Mouse (Mus musculus): ENCODE measurements around the gene 4930438A08Rik.

4930438A08Rik gene

GRCm38 (mm10) chr11:58274572-58274971 lies at the start of gene 4930438A08Rik:
Gene 4930438A08Rik, plus strand, starts transcription at chr11:58274799.
- in situ Hi-C loops (cut with MboI; ENCODE audit: low sequenced_read_pairs) = no loop called here

- in situ Hi-C loops (cut with MboI; ENCODE audit: low sequenced_read_pairs) = loop anchor here (25.0 kb wide), 1 partner anchor 412 kb away; the partner anchor contains the start of genes Olfr323 and Trim58
Observed at GRCm38 (mm10) chr11:58224872-58225271, 49.7 kb upstream of the 4930438A08Rik start.

- in situ Hi-C loops (cut with MboI; ENCODE audit: low sequenced_read_pairs) = loop anchor here (25.0 kb wide), 1 partner anchor 412 kb away; the partner anchor contains the start of genes Olfr323 and Trim58
Observed at GRCm38 (mm10) chr11:58225655-58226054, 48.9 kb upstream of the 4930438A08Rik start.

- in situ Hi-C loops (cut with MboI; ENCODE audit: low sequenced_read_pairs) = loop anchor here (25.0 kb wide), 1 partner anchor 411 kb away; the partner anchor contains the start of genes Olfr323 and Trim58
Observed at GRCm38 (mm10) chr11:58226425-58226824, 48.2 kb upstream of the 4930438A08Rik start.

- in situ Hi-C loops (cut with MboI; ENCODE audit: low sequenced_read_pairs) = loop anchor here (25.0 kb wide), 1 partner anchor 409 kb away; the partner anchor contains the start of genes Olfr323 and Trim58
Observed at GRCm38 (mm10) chr11:58228021-58228420, 46.6 kb upstream of the 4930438A08Rik start.

GRCm38 (mm10) chr11:58230396-58230910 lies 44.1 kb upstream of the 4930438A08Rik start:
- in situ Hi-C loops (cut with MboI; ENCODE audit: low sequenced_read_pairs) = loop anchor here (25.0 kb wide), 1 partner anchor 407 kb away; the partner anchor contains the start of genes Olfr323 and Trim58

GRCm38 (mm10) chr11:58231156-58231555 lies 43.4 kb upstream of the 4930438A08Rik start:
- in situ Hi-C loops (cut with MboI; ENCODE audit: low sequenced_read_pairs) = loop anchor here (25.0 kb wide), 1 partner anchor 406 kb away; the partner anchor contains the start of genes Olfr323 and Trim58

- in situ Hi-C loops (cut with MboI; ENCODE audit: low sequenced_read_pairs) = loop anchor here (25.0 kb wide), 1 partner anchor 403 kb away; the partner anchor contains the start of genes Olfr323 and Trim58
Observed at GRCm38 (mm10) chr11:58234551-58234950, 40.0 kb upstream of the 4930438A08Rik start.

GRCm38 (mm10) chr11:58235152-58235551 lies 39.4 kb upstream of the 4930438A08Rik start:
- in situ Hi-C loops (cut with MboI; ENCODE audit: low sequenced_read_pairs) = loop anchor here (25.0 kb wide), 1 partner anchor 402 kb away; the partner anchor contains the start of genes Olfr323 and Trim58

GRCm38 (mm10) chr11:58238840-58239791 lies 35.5 kb upstream of the 4930438A08Rik start:
- in situ Hi-C loops (cut with MboI; ENCODE audit: low sequenced_read_pairs) = loop anchor here (25.0 kb wide), 1 partner anchor 398 kb away; the partner anchor contains the start of genes Olfr323 and Trim58

GRCm38 (mm10) chr11:58247294-58247693 lies 27.3 kb upstream of the 4930438A08Rik start:
- in situ Hi-C loops (cut with MboI; ENCODE audit: low sequenced_read_pairs) = loop anchor here (25.0 kb wide), 1 partner anchor 390 kb away; the partner anchor contains the start of genes Olfr323 and Trim58

GRCm38 (mm10) chr11:58249203-58249981 lies 25.2 kb upstream of the 4930438A08Rik start:
- in situ Hi-C loops (cut with MboI; ENCODE audit: low sequenced_read_pairs) = loop anchor here (25.0 kb wide), 1 partner anchor 388 kb away; the partner anchor contains the start of genes Olfr323 and Trim58

GRCm38 (mm10) chr11:58250550-58250949 lies 24.0 kb upstream of the 4930438A08Rik start:
- in situ Hi-C loops (cut with MboI; ENCODE audit: low sequenced_read_pairs) = no loop called here

- in situ Hi-C loops (cut with MboI; ENCODE audit: low sequenced_read_pairs) = no loop called here
Observed at GRCm38 (mm10) chr11:58254411-58254810, 20.2 kb upstream of the 4930438A08Rik start.

GRCm38 (mm10) chr11:58257816-58258215 lies 16.8 kb upstream of the 4930438A08Rik start:
- in situ Hi-C loops (cut with MboI; ENCODE audit: low sequenced_read_pairs) = no loop called here

- in situ Hi-C loops (cut with MboI; ENCODE audit: low sequenced_read_pairs) = no loop called here
Observed at GRCm38 (mm10) chr11:58260156-58260555, 14.4 kb upstream of the 4930438A08Rik start.

- in situ Hi-C loops (cut with MboI; ENCODE audit: low sequenced_read_pairs) = no loop called here
Observed at GRCm38 (mm10) chr11:58261826-58262225, 12.8 kb upstream of the 4930438A08Rik start.

GRCm38 (mm10) chr11:58262336-58262735 lies 12.3 kb upstream of the 4930438A08Rik start:
- in situ Hi-C loops (cut with MboI; ENCODE audit: low sequenced_read_pairs) = no loop called here

- in situ Hi-C loops (cut with MboI; ENCODE audit: low sequenced_read_pairs) = no loop called here
Observed at GRCm38 (mm10) chr11:58263516-58263915, 11.1 kb upstream of the 4930438A08Rik start.

GRCm38 (mm10) chr11:58264546-58264945 lies 10.1 kb upstream of the 4930438A08Rik start:
- in situ Hi-C loops (cut with MboI; ENCODE audit: low sequenced_read_pairs) = no loop called here
